Mouse (Mus musculus): ENCODE results near the gene Rbm34. TPM values are rescaled to one million over a fixed set of nuclear protein-coding genes. Genes with fewer than 3 reads are reported as not detected.
A peak's percentile ranks its signal among the peaks of the same experiment; 100 is the strongest.

Gene Rbm34
- total and polyA plus RNA-seq, 3 experiments, result 25.9 TPM; not detected in 1

DNA sequence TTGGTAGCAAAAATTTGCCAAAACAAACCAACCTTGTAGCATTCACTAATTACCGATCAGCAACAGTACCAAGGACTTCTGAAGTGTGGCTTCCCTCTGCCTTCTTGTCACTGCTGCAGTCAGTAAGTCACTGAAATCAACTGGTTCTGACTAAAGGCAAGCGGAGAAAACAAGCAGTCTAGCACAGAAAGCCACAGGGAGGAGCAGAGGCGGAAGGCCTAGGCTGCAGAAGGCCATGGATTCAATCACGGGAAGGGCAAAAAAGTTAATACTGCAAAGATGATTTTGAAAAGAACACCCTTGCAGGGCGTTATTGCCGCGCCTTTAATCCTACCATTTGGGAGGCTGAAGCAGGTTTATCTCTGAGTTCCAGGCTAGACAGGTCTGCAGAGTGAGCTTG, 27.3 kb downstream of the Rbm34 start:
- Histone ChIP-seq H3K79me2 (ENCODE audit: control insufficient read depth, insufficient read depth, low read length, poor library complexity) (peaks cover 64% of the 10 kb centered on the region), H3K9me3 (replicated peaks; ENCODE audit: insufficient read depth, low read length) (no peaks in the 10 kb centered on the region), H3K27ac (ENCODE audit: control insufficient read depth, low read depth, low read length) (no peak overlapping the region), H3K4me1 (ENCODE audit: control insufficient read depth in 1 of 2, insufficient read depth in 2 of 2, low read length in 2 of 2) (peaks cover 5 to 10% of the 10 kb centered on the region in 2 experiments; a peak in 3 of 4 replicates), H3K9ac (ENCODE audit: control insufficient read depth, low read depth, low read length, poor library complexity, severe bottlenecking) (peak overlapping the region; percentile 96), H3K36me3 (ENCODE audit: control insufficient read depth in 1 of 2, insufficient read depth in 2 of 2, low read length in 2 of 2) (peaks cover 30 to 31% of the 10 kb centered on the region in 2 experiments), H3K27me3 (ENCODE audit: control insufficient read depth in 1 of 2, insufficient read depth in 2 of 2, low read length in 2 of 2) (no peaks in the 10 kb centered on the region), H3K4me3 (ENCODE audit: control insufficient read depth in 1 of 2, insufficient read depth in 1 of 2, low read depth in 2 of 2, low read length in 2 of 2) (peak overlapping the region; percentile 98)
- peak; percentile 55 for DNase-seq (ENCODE audit: low read depth, low spot score)
- TF ChIP-seq ETS1 (IDR thresholded peaks at IDR 0.05; ENCODE audit: low read depth, low read length) (no peak), JUND (IDR thresholded peaks at IDR 0.05; ENCODE audit: low read depth, low read length) (no peak), ZMIZ1 (IDR thresholded peaks at IDR 0.05; ENCODE audit: low read depth, low read length) (no peak), ZKSCAN1 (IDR thresholded peaks at IDR 0.05; ENCODE audit: low read depth, low read length) (no peak), KAT2A (conservative IDR thresholded peaks at IDR 0.05; ENCODE audit: low read depth, low read length) (no peak)

DNA sequence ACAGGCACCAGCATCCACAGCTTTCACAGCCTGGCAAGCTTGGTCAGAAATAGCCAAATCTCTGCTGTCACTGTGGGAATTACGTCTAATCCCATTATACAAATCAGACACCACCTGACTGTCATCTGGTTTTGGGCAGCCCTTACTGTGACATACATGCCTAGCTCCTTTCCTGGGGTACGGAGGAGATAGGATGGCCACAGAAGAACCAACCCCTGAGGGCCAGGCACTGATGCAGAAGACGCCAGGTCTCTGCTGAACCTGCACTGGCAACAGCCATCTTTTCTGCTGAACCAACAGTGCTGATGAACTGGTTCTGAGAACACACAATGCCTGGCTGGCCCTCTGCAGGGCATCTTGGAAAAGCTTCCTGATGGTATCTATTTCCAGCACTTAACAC, 33.5 kb downstream of the Rbm34 start:
- TF ChIP-seq BHLHE40 (IDR thresholded peaks at IDR 0.05; ENCODE audit: borderline replicate concordance, low read depth, low read length), result no peak
- Histone ChIP-seq H3K79me2 (ENCODE audit: control insufficient read depth, insufficient read depth, low read length, poor library complexity) (peaks cover 36% of the 10 kb centered on the region), H3K4me1 (ENCODE audit: control insufficient read depth in 1 of 2, insufficient read depth in 2 of 2, low read length in 2 of 2) (peaks cover 2 to 6% of the 10 kb centered on the region in 2 experiments; a peak in 3 of 4 replicates), H3K27me3 (ENCODE audit: control insufficient read depth in 1 of 2, insufficient read depth in 2 of 2, low read length in 2 of 2) (no peaks in the 10 kb centered on the region), H3K9ac (ENCODE audit: control insufficient read depth, low read depth, low read length, poor library complexity, severe bottlenecking) (no peak overlapping the region), H3K36me3 (ENCODE audit: control insufficient read depth in 1 of 2, insufficient read depth in 2 of 2, low read length in 2 of 2) (peaks cover 37 to 50% of the 10 kb centered on the region in 2 experiments), H3K27ac (ENCODE audit: control insufficient read depth, low read depth, low read length) (no peak overlapping the region), H3K9me3 (replicated peaks; ENCODE audit: insufficient read depth, low read length) (no peaks in the 10 kb centered on the region), H3K4me3 (ENCODE audit: control insufficient read depth in 1 of 2, insufficient read depth in 1 of 2, low read depth in 2 of 2, low read length in 2 of 2) (no peak overlapping the region)
- no peak for DNase-seq (ENCODE audit: low read depth, low spot score)

DNA sequence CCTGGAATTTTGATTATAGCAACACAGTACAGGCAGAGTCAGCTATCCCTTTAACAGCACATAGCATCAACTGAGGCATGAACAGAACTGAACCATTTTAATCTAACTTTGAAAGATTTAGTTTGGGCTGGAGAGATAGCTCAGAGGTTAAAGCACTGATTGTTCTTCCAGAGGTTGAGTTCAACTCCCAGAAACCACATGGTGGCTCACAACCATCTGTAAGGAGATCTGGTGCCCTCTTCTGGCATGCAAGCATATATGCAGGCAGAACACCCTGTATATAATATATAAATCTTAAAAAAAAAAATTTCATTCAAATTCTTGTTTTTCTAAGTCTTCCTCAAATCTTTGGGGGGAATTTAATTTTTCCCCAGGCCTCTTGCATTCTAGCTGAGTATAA, 34.9 kb downstream of the Rbm34 start:
- Histone ChIP-seq H3K9me3 (replicated peaks; ENCODE audit: insufficient read depth, low read length) (no peaks in the 10 kb centered on the region), H3K4me3 (ENCODE audit: control insufficient read depth in 1 of 2, insufficient read depth in 1 of 2, low read depth in 2 of 2, low read length in 2 of 2) (no peak overlapping the region), H3K79me2 (ENCODE audit: control insufficient read depth, insufficient read depth, low read length, poor library complexity) (peaks cover 22% of the 10 kb centered on the region), H3K27ac (ENCODE audit: control insufficient read depth, low read depth, low read length) (no peak overlapping the region), H3K36me3 (ENCODE audit: control insufficient read depth in 1 of 2, insufficient read depth in 2 of 2, low read length in 2 of 2) (peaks cover 27 to 42% of the 10 kb centered on the region in 2 experiments), H3K4me1 (ENCODE audit: control insufficient read depth in 1 of 2, insufficient read depth in 2 of 2, low read length in 2 of 2) (no peaks in the 10 kb centered on the region; a peak in 1 of 4 replicates), H3K27me3 (ENCODE audit: control insufficient read depth in 1 of 2, insufficient read depth in 2 of 2, low read length in 2 of 2) (no peaks in the 10 kb centered on the region), H3K9ac (ENCODE audit: control insufficient read depth, low read depth, low read length, poor library complexity, severe bottlenecking) (no peak overlapping the region)
- TF ChIP-seq CHD1 (IDR thresholded peaks at IDR 0.05; ENCODE audit: low read depth, low read length) (no peak), MYC (IDR thresholded peaks at IDR 0.05; ENCODE audit: low read depth, low read length) (peak; percentile 81), CHD2 (IDR thresholded peaks at IDR 0.05; ENCODE audit: low read length) (no peak), POLR2AphosphoS5 (IDR thresholded peaks at IDR 0.05; ENCODE audit: borderline replicate concordance, low read depth, low read length) (no peak), RCOR1 (IDR thresholded peaks at IDR 0.05; ENCODE audit: low read depth, low read length) (peak; percentile 66), ZNF384 (IDR thresholded peaks at IDR 0.05; ENCODE audit: low read depth, low read length) (peak; percentile 73), TAL1 (IDR thresholded peaks at IDR 0.05; ENCODE audit: low read length) (no peak), CTCF (IDR thresholded peaks at IDR 0.05 in 2 of 3, conservative IDR thresholded peaks at IDR 0.05 in 1 of 3; ENCODE audit: control insufficient read depth in 1 of 3, insufficient read depth in 1 of 3, low read depth in 2 of 3, low read length in 3 of 3, poor library complexity in 1 of 3, severe bottlenecking in 1 of 3) (peak; percentile 32 to 45 (median 44))
- peak; percentile 42 for DNase-seq (ENCODE audit: low read depth, low spot score)
